Mouse (Mus musculus): Measurements from ENCODE around the gene Mkrn2os. TPM values are rescaled to one million over a fixed set of nuclear protein-coding genes. Genes with fewer than 3 reads are reported as not detected.

The Mkrn2os gene
- polyA plus RNA-seq, 1 experiment from 2014 or later: 0.58 TPM

DNA sequence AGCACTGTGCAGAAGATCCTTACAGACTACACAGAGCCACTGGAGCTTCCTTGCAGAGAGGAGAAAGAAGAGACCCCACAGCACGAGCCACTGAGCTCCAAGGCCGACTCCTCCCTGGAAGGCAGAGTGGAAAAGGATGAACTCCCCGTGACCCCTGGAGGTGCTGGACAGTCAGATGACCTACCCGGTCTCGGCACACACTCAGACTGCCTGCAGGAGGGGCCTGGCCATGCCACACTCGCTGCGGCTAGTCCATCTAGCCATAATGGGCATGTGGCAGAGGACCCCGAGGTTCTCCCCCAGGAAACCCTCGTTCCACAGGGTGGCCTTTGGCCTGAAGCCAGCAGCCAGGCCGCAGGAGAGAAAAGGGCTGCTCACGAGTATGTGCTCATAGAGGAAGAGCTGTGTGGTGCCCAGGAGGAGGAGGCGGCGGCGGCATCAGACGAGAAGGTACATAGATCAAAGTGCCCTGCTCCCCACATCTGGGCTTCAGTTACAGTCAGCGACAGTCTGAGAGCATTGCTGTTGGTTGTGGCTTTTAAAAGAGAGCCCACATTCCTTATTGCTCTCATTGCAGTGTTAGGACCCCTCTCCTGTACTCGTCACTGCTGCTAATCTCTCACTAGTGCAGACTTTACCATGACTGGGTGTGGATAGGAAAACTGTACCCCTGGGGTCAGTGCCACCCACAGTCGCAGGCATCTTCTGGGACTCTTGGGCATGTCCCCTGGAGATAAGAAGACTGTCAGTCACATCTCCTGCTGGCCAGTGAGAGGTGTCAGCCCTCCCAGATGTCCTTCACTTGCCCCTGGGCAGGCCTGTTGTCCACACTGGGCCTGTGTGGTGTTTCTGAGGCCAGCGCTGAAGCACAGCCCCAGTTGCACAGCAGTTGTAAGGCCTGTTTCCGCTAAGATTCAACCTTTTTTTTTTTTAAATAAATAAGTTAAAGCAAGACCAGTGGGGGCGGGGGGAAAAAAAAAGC is 32.4 kb downstream of the Mkrn2os start:
- ATAC-seq (ENCODE audit: low read depth): 0 out of 2 replicates have a peak, but pooled peaks have one; percentile 26
- Histone ChIP-seq H3K36me3 (ENCODE audit: control insufficient read depth, insufficient read depth, low read length) (peaks cover 15% of the 10 kb centered on the region), H3K9ac (ENCODE audit: low read length) (no peak overlapping the region), H3K27ac (ENCODE audit: low read length) (no peak overlapping the region), H3K4me3 (ENCODE audit: low read length) (no peak overlapping the region), H3K27me3 (ENCODE audit: control insufficient read depth, insufficient read depth, low read depth, low read length) (no peaks in the 10 kb centered on the region), H3K9me3 (ENCODE audit: control insufficient read depth, low read length) (no peaks in the 10 kb centered on the region), H3K4me1 (replicated peaks; ENCODE audit: control insufficient read depth, insufficient read depth, low read length) (peaks cover 6% of the 10 kb centered on the region; the same call in 1 of the 2 replicates), H3K4me2 (ENCODE audit: low read depth, low read length) (no peak overlapping the region)
- 40% methylated on average over 21 of the region's 21 CpGs for WGBS

GRCm38 (mm10) chr6:115558176-115558575 is 34.2 kb downstream of the Mkrn2os start:
- Histone ChIP-seq H3K9ac (ENCODE audit: low read length) (no peak overlapping the region), H3K27me3 (ENCODE audit: control insufficient read depth, insufficient read depth, low read depth, low read length) (no peaks in the 10 kb centered on the region), H3K9me3 (ENCODE audit: control insufficient read depth, low read length) (no peaks in the 10 kb centered on the region), H3K4me1 (replicated peaks; ENCODE audit: control insufficient read depth, insufficient read depth, low read length) (peaks cover 6% of the 10 kb centered on the region; the same call in 1 of the 2 replicates), H3K27ac (ENCODE audit: low read length) (no peak overlapping the region), H3K4me3 (ENCODE audit: low read length) (no peak overlapping the region), H3K4me2 (ENCODE audit: low read depth, low read length) (no peak overlapping the region), H3K36me3 (ENCODE audit: control insufficient read depth, insufficient read depth, low read length) (peaks cover 15% of the 10 kb centered on the region)
- 90% methylated on average over 2 of the region's 2 CpGs for WGBS
- ATAC-seq (ENCODE audit: low read depth): no peak

GRCm38 (mm10) chr6:115555485-115555884 is 36.9 kb downstream of the Mkrn2os start:
- ATAC-seq (ENCODE audit: low read depth): no peak
- H3K9ac ChIP-seq (ENCODE audit: low read length): no peak overlapping the region
- WGBS: 66% methylated on average over 5 of the region's 5 CpGs
- peaks cover 6% of the 10 kb centered on the region; the same call in 1 of the 2 replicates for H3K4me1 ChIP-seq (replicated peaks; ENCODE audit: control insufficient read depth, insufficient read depth, low read length)
- H3K4me3 ChIP-seq (ENCODE audit: low read length): no peak overlapping the region
- peaks cover 19% of the 10 kb centered on the region for H3K36me3 ChIP-seq (ENCODE audit: control insufficient read depth, insufficient read depth, low read length)
- H3K9me3 ChIP-seq (ENCODE audit: control insufficient read depth, low read length): no peaks in the 10 kb centered on the region
- no peak overlapping the region for H3K27ac ChIP-seq (ENCODE audit: low read length)
- no peaks in the 10 kb centered on the region for H3K27me3 ChIP-seq (ENCODE audit: control insufficient read depth, insufficient read depth, low read depth, low read length)
- H3K4me2 ChIP-seq (ENCODE audit: low read depth, low read length): no peak overlapping the region

- Histone ChIP-seq H3K4me1 (replicated peaks; ENCODE audit: control insufficient read depth, insufficient read depth, low read length) (peaks cover 9% of the 10 kb centered on the region; the same call in 1 of the 2 replicates), H3K27ac (ENCODE audit: low read length) (no peak overlapping the region), H3K27me3 (ENCODE audit: control insufficient read depth, insufficient read depth, low read depth, low read length) (no peaks in the 10 kb centered on the region), H3K36me3 (ENCODE audit: control insufficient read depth, insufficient read depth, low read length) (peaks cover 10% of the 10 kb centered on the region; the same call in 1 of the 2 replicates), H3K4me3 (ENCODE audit: low read length) (no peak overlapping the region), H3K9me3 (ENCODE audit: control insufficient read depth, low read length) (no peaks in the 10 kb centered on the region), H3K4me2 (ENCODE audit: low read depth, low read length) (no peak overlapping the region), H3K9ac (ENCODE audit: low read length) (no peak overlapping the region)
- WGBS: 81% methylated on average over 5 of the region's 5 CpGs
- ATAC-seq (ENCODE audit: low read depth): no peak
Measured at GRCm38 (mm10) chr6:115546276-115546675, 46.1 kb downstream of the Mkrn2os start.

GRCm38 (mm10) chr6:115544442-115544970 is 47.9 kb downstream of the Mkrn2os start, which contains the start of gene Tsen2:
Gene Tsen2 (plus strand): TSS chr6:115544664.
- Histone ChIP-seq H3K4me2 (ENCODE audit: low read depth, low read length) (peak within 1 kb of the TSS; percentile 72), H3K27ac (ENCODE audit: low read length) (peak within 1 kb of the TSS; percentile 78), H3K27me3 (ENCODE audit: control insufficient read depth, insufficient read depth, low read depth, low read length) (no peaks in the 10 kb centered on the region), H3K36me3 (ENCODE audit: control insufficient read depth, insufficient read depth, low read length) (peaks cover 4% of the 10 kb centered on the region; the same call in 1 of the 2 replicates), H3K9me3 (ENCODE audit: control insufficient read depth, low read length) (no peaks in the 10 kb centered on the region), H3K9ac (ENCODE audit: low read length) (peak within 1 kb of the TSS; percentile 92), H3K4me3 (ENCODE audit: low read length) (peak within 1 kb of the TSS; percentile 83), H3K4me1 (replicated peaks; ENCODE audit: control insufficient read depth, insufficient read depth, low read length) (peaks cover 9% of the 10 kb centered on the region; the same call in 1 of the 2 replicates)
- ATAC-seq (ENCODE audit: low read depth): peak; percentile 95
- WGBS: 0% methylated on average over 38 of the region's 38 CpGs

DNA sequence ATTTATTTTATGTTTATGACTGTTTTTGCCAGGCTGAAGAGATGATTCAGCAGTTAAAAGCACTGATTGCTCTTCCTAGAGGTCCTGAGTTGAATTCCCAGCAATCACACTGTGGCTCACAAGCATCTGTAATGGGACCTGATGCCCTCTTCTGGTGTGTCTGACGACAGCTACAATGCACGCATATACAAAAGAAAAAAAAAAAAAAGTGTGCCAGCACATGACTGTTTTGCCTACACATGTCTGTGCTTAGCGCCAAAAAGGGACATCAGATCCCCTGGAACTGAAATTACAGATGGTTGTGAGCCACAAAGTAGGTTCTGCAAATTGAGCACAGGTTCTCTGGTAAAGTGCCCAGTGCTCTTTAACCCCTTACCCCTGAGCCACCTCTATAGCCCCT is 50.0 kb downstream of the Mkrn2os start:
- no peak overlapping the region for H3K27ac ChIP-seq (ENCODE audit: low read length)
- WGBS: 57% methylated on average over 3 of the region's 3 CpGs
- H3K4me3 ChIP-seq (ENCODE audit: low read length): no peak overlapping the region
- H3K4me2 ChIP-seq (ENCODE audit: low read depth, low read length): no peak overlapping the region
- no peaks in the 10 kb centered on the region for H3K27me3 ChIP-seq (ENCODE audit: control insufficient read depth, insufficient read depth, low read depth, low read length)
- no peak for ATAC-seq (ENCODE audit: low read depth)
- no peaks in the 10 kb centered on the region for H3K36me3 ChIP-seq (ENCODE audit: control insufficient read depth, insufficient read depth, low read length)
- peaks cover 9% of the 10 kb centered on the region; the same call in 1 of the 2 replicates for H3K4me1 ChIP-seq (replicated peaks; ENCODE audit: control insufficient read depth, insufficient read depth, low read length)
- no peak overlapping the region for H3K9ac ChIP-seq (ENCODE audit: low read length)
- H3K9me3 ChIP-seq (ENCODE audit: control insufficient read depth, low read length): no peaks in the 10 kb centered on the region

GRCm38 (mm10) chr6:115541676-115542275 is 50.6 kb downstream of the Mkrn2os start:
- H3K27ac ChIP-seq (ENCODE audit: low read length): peak overlapping the region; percentile 59
- no peak overlapping the region for H3K9ac ChIP-seq (ENCODE audit: low read length)
- no peak overlapping the region for H3K4me3 ChIP-seq (ENCODE audit: low read length)
- no peaks in the 10 kb centered on the region for H3K36me3 ChIP-seq (ENCODE audit: control insufficient read depth, insufficient read depth, low read length)
- H3K4me1 ChIP-seq (replicated peaks; ENCODE audit: control insufficient read depth, insufficient read depth, low read length): peaks cover 9% of the 10 kb centered on the region; the same call in 1 of the 2 replicates
- no peaks in the 10 kb centered on the region for H3K27me3 ChIP-seq (ENCODE audit: control insufficient read depth, insufficient read depth, low read depth, low read length)
- no peaks in the 10 kb centered on the region for H3K9me3 ChIP-seq (ENCODE audit: control insufficient read depth, low read length)
- no peak for ATAC-seq (ENCODE audit: low read depth)
- whole genome bisulfite sequencing: 29% methylated on average over 6 of the region's 6 CpGs
- no peak overlapping the region for H3K4me2 ChIP-seq (ENCODE audit: low read depth, low read length)

DNA sequence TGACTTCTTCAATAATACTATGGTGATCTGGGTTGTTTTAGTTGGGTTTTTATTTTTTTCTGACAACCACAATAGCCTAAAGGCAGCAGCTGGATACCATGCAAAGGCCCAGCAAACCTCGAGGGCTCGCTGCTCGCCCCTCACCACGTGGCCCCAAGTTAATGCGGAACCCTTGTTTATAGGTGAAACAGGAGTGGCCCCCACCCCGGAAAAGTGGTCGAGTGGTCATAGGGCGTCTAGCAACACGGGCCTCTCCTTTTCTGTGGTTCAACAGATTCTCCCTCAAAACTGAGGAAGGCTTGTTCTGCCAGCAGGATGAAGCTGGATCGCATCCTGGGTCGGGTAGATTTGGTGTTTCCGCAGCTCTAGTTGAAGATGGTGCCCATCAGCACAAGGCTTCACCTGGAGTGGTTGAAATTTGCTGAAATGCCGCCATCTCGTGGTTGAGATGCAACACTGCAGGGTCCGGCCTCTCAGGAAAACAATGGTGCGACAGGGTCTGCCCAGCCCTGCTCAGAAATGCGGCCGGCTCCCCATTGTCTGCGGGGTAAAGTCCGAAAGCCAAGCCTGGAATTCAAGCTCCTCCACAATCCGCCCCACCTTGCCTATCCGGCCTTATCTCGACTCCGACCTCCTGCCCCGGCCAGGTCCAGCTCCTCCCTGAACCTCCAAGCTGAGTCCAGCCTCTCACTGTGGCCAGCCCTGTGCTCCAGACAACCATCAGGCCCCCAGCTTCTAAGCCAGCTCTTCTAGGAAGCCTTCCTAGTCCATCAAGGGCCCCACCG is 53.5 kb downstream of the Mkrn2os start:
- 19% methylated on average over 26 of the region's 26 CpGs for WGBS
- no peaks in the 10 kb centered on the region for H3K27me3 ChIP-seq (ENCODE audit: control insufficient read depth, insufficient read depth, low read depth, low read length)
- peak overlapping the region; percentile 68 for H3K9ac ChIP-seq (ENCODE audit: low read length)
- peak overlapping the region; percentile 48 for H3K4me2 ChIP-seq (ENCODE audit: low read depth, low read length)
- H3K9me3 ChIP-seq (ENCODE audit: control insufficient read depth, low read length): no peaks in the 10 kb centered on the region
- ATAC-seq (ENCODE audit: low read depth): peak; percentile 82
- H3K4me1 ChIP-seq (replicated peaks; ENCODE audit: control insufficient read depth, insufficient read depth, low read length): peaks cover 12% of the 10 kb centered on the region
- 0 out of 2 replicates have a peak overlapping the region, but pooled peaks have one; percentile 16 for H3K4me3 ChIP-seq (ENCODE audit: low read length)
- H3K27ac ChIP-seq (ENCODE audit: low read length): no peak overlapping the region
- no peaks in the 10 kb centered on the region for H3K36me3 ChIP-seq (ENCODE audit: control insufficient read depth, insufficient read depth, low read length)

All from lung, embryonic 16.5 days (tissue).